Mouse (Mus musculus) ES-Bruce4 (cell line): Measurements from ENCODE around the gene Efcab8. TPM values are rescaled to one million over a fixed set of nuclear protein-coding genes. Genes with fewer than 3 reads are reported as not detected.
"Not testable (repeated sequence)": the region's sequence is repeated elsewhere in the genome, so short reads cannot be mapped to it uniquely, and the experiment has no call there.

Experiments used
- H3K27ac ChIP-seq: 2 replicates; pipeline ENCODE4 v1.5.1; 2012; ENCODE audit warnings: low read length, inconsistent platforms; ENCODE audit not compliant: insufficient read depth
- H3K27me3 ChIP-seq: 2 replicates; pipeline ENCODE4 v1.6.1; 2012; ENCODE audit warnings: mild to moderate bottlenecking, low read length, inconsistent platforms; ENCODE audit not compliant: control insufficient read depth, poor library complexity, insufficient read depth, severe bottlenecking
- H3K36me3 ChIP-seq: 2 replicates; pipeline ENCODE4 v1.6.1; 2012; ENCODE audit warnings: inconsistent platforms, mild to moderate bottlenecking, low read length, moderate library complexity; ENCODE audit not compliant: control insufficient read depth, poor library complexity, insufficient read depth, severe bottlenecking
- H3K4me1 ChIP-seq: one replicate; pipeline ENCODE4 v1.8.1; 2011; ENCODE audit warnings: low read length; ENCODE audit not compliant: control insufficient read depth, insufficient read depth
- H3K4me3 ChIP-seq: 2 replicates; pipeline ENCODE4 v1.5.1; 2011; ENCODE audit warnings: low read depth, mild to moderate bottlenecking, low read length
- H3K9ac ChIP-seq: 2 replicates; pipeline ENCODE4 v1.6.1; 2012; ENCODE audit warnings: low read depth, mild to moderate bottlenecking, inconsistent platforms; ENCODE audit not compliant: poor library complexity, severe bottlenecking
- H3K9me3 ChIP-seq: replicated peaks from 2 replicates; pipeline ENCODE4 v1.6.1; 2012; ENCODE audit warnings: mild to moderate bottlenecking, low read length, inconsistent platforms; ENCODE audit not compliant: control insufficient read depth, poor library complexity, insufficient read depth, severe bottlenecking
- CTCF ChIP-seq: IDR thresholded peaks from one replicate; pipeline ENCODE4 v1.8.1; 2011; ENCODE audit warnings: low read depth, low read length
- EP300 ChIP-seq: IDR thresholded peaks from 2 replicates; pipeline ENCODE4 v1.6.1; 2011; ENCODE audit warnings: low read depth, low read length; ENCODE audit not compliant: insufficient read depth
- POLR2A ChIP-seq: IDR thresholded peaks from one replicate; pipeline ENCODE4 v1.8.1; 2011; ENCODE audit warnings: low read length; ENCODE audit not compliant: insufficient read depth
- polyA plus RNA-seq: library from polyadenylated mRNA; stranded (reverse); fragments of >200 nt; gene quantifications from 2 replicates; pipeline ENCODE4 v1.2.4, GENCODE M21; 2011; ENCODE audit warnings: low read depth; ENCODE audit not compliant: missing spikeins, insufficient read depth, insufficient read length

Efcab8 gene
- polyA plus RNA-seq, 1 experiment: 0.48 TPM

GRCm38 (mm10) chr2:153808146-153808545 is 28.4 kb downstream of the Efcab8 start:
- Histone ChIP-seq H3K9ac (no peak overlapping the region), H3K27ac (no peak overlapping the region), H3K9me3 (no peaks in the 10 kb centered on the region), H3K27me3 (no peaks in the 10 kb centered on the region), H3K4me1 (no peaks in the 10 kb centered on the region), H3K4me3 (no peak overlapping the region), H3K36me3 (no peaks in the 10 kb centered on the region)
- TF ChIP-seq POLR2A (no peak), CTCF (no peak), EP300 (no peak)

DNA sequence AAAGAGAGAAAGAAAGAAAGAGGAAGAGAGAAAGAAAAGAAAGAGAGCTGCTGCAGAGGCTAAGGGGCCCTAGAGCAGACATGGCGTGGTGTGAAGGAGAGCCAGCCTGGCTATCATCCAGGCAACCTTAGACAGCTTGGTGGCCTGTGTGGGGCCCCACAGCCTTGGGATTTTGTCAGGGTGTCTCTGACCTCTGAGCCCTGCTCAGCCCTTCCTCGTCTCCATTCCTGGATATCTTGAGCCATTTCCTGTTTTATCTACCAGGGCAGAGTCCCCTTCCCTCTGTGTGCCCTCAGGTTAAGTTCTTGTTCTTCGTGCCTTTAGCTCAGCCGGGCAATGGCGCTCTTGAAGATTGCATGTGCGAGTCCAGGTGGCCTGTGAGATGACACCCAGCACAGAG is 29.1 kb downstream of the Efcab8 start:
- Histone ChIP-seq H3K4me3 (no peak overlapping the region), H3K27me3 (no peaks in the 10 kb centered on the region), H3K9ac (no peak overlapping the region), H3K4me1 (no peaks in the 10 kb centered on the region), H3K36me3 (no peaks in the 10 kb centered on the region), H3K27ac (no peak overlapping the region), H3K9me3 (no peaks in the 10 kb centered on the region)
- TF ChIP-seq POLR2A: no peak
- TF ChIP-seq CTCF: no peak
- no peak for TF ChIP-seq EP300

- no peaks in the 10 kb centered on the region for H3K4me1 ChIP-seq
- no peak overlapping the region for H3K27ac ChIP-seq
- no peak overlapping the region for H3K4me3 ChIP-seq
- H3K36me3 ChIP-seq: no peaks in the 10 kb centered on the region
- H3K9me3 ChIP-seq: no peaks in the 10 kb centered on the region
- TF ChIP-seq POLR2A (no peak), CTCF (no peak), EP300 (no peak)
- H3K27me3 ChIP-seq: no peaks in the 10 kb centered on the region
- H3K9ac ChIP-seq: no peak overlapping the region
These were observed 30.2 kb downstream of the Efcab8 start for GRCm38 (mm10) chr2:153809921-153810320.

GRCm38 (mm10) chr2:153822005-153822543 is 42.3 kb downstream of the Efcab8 start:
- no peak overlapping the region for H3K27ac ChIP-seq
- H3K4me3 ChIP-seq: no peak overlapping the region
- H3K9ac ChIP-seq: no peak overlapping the region
- no peaks in the 10 kb centered on the region; the same call in 1 of the 2 replicates for H3K27me3 ChIP-seq
- TF ChIP-seq EP300 (no peak), CTCF (no peak), POLR2A (no peak)
- no peaks in the 10 kb centered on the region for H3K9me3 ChIP-seq
- no peaks in the 10 kb centered on the region for H3K36me3 ChIP-seq
- H3K4me1 ChIP-seq: no peaks in the 10 kb centered on the region

DNA sequence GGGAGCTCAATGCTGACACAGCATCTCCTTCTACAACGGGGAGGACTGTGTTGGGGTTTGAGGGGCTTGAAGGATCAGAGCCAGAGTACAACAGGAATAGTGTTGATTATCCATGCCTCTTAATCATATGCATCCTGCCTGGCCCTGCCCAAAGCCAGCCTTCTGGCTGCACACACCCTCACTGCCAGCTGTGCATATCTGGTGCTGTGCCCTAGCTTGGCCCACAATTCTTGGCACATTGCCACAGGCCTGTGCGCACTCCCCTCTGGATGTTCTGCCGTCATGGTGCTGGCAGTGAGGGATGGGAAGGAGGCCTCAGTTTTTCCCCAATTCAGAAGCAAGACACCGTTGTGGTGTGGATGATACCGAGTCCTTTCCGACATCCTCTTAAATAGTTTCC is 44.9 kb downstream of the Efcab8 start:
- TF ChIP-seq EP300 (no peak), CTCF (no peak), POLR2A (no peak)
- Histone ChIP-seq H3K36me3 (no peaks in the 10 kb centered on the region), H3K9ac (no peak overlapping the region), H3K27me3 (no peaks in the 10 kb centered on the region; the same call in 1 of the 2 replicates), H3K4me3 (no peak overlapping the region), H3K4me1 (no peaks in the 10 kb centered on the region), H3K27ac (no peak overlapping the region), H3K9me3 (no peaks in the 10 kb centered on the region)

DNA sequence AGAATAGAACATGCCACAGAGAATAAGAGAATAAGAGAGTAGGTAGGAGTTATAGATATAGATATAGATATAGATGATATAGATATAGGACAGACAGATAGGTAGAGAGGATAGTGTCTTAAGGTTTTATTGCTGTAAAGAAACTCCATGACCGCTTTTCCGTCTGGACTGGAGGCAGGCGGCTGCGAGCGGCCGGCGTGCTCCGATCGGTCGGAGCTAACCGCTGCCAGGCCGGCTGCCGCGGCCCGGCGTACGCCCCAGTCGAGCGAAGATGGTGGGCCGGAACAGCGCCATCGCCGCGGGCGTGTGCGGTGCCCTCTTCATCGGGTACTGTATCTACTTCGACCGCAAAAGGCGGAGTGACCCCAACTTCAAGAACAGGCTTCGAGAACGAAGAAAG is 46.2 kb downstream of the Efcab8 start:
- not testable (repeated sequence) for H3K27me3 ChIP-seq, H3K27ac ChIP-seq, H3K36me3 ChIP-seq, H3K9ac ChIP-seq, H3K4me1 ChIP-seq, H3K9me3 ChIP-seq, H3K4me3 ChIP-seq
